Mouse (Mus musculus) midbrain, embryonic 15.5 days (tissue): ENCODE measurements around the gene Atp5d. TPM values are rescaled to one million over a fixed set of nuclear protein-coding genes. Genes with fewer than 3 reads are reported as not detected.
A peak's percentile ranks its signal among the peaks of the same experiment; 100 is the strongest.

ENCODE experiments used
- ATAC-seq: fragments of 200-750 bp; cut with Nextera tagmentation; replicated peaks from 2 replicates; pipeline ENCODE4 v1.8.0; 2017; ENCODE audit warnings: moderate TSS enrichment
- H3K27ac ChIP-seq: fragments of 300-500 bp; sonication (generic); 2 replicates; pipeline ENCODE4 v1.5.1; 2015; ENCODE audit warnings: mild to moderate bottlenecking, inconsistent platforms
- H3K27me3 ChIP-seq: fragments of 300-500 bp; sonication (generic); replicated peaks from 2 replicates; pipeline ENCODE4 v1.6.1; 2015; ENCODE audit warnings: inconsistent platforms
- H3K36me3 ChIP-seq: fragments of 300-500 bp; sonication (generic); replicated peaks from 2 replicates; pipeline ENCODE4 v1.6.1; 2015; ENCODE audit warnings: inconsistent platforms
- H3K4me1 ChIP-seq: fragments of 300-500 bp; sonication (generic); 2 replicates; pipeline ENCODE4 v1.6.1; 2015; ENCODE audit warnings: inconsistent platforms
- H3K4me2 ChIP-seq: fragments of 300-500 bp; sonication (generic); 2 replicates; pipeline ENCODE4 v1.6.1; 2015; ENCODE audit warnings: inconsistent platforms, mild to moderate bottlenecking, moderate library complexity
- H3K4me3 ChIP-seq: fragments of 300-500 bp; sonication (generic); 2 replicates; pipeline ENCODE4 v1.5.1; 2015; ENCODE audit warnings: mild to moderate bottlenecking, inconsistent platforms
- H3K9ac ChIP-seq: fragments of 300-500 bp; sonication (generic); 2 replicates; pipeline ENCODE4 v1.6.1; 2015; ENCODE audit warnings: mild to moderate bottlenecking, inconsistent platforms
- H3K9me3 ChIP-seq: fragments of 300-500 bp; sonication (generic); 2 replicates; pipeline ENCODE4 v1.6.1; 2016; ENCODE audit warnings: inconsistent platforms
- WGBS: fragments of 180-500 bp; shearing (Covaris S2); methylation state at CpG from one replicate; pipeline ENCODE4 v1.1.7; 2015; ENCODE audit warnings: mixed read lengths; 5-methylcytosine and 5-hydroxymethylcytosine counted together
- polyA plus RNA-seq: library from polyadenylated mRNA; unstranded; fragments of >200 nt; fragmentation: Nextera tagmentation; extraction: Ambion mirVana; gene quantifications from 2 replicates; pipeline ENCODE4 v1.2.1, GENCODE M21; 2015

Atp5d gene
- polyA plus RNA-seq, 1 experiment from 2014 or later: 444 TPM

- H3K4me3 ChIP-seq: peak overlapping the region; percentile 94
- peak overlapping the region; percentile 99 for H3K9ac ChIP-seq
- ATAC-seq: no peak
- H3K27me3 ChIP-seq: no peaks in the 10 kb centered on the region
- 3% methylated on average over 15 of the region's 15 CpGs for WGBS
- H3K9me3 ChIP-seq: no peaks in the 10 kb centered on the region
- H3K4me2 ChIP-seq: peak overlapping the region; percentile 67
- H3K27ac ChIP-seq: peak overlapping the region; percentile 100
- peaks cover 54% of the 10 kb centered on the region for H3K4me1 ChIP-seq
- H3K36me3 ChIP-seq: peaks cover 44% of the 10 kb centered on the region
Measured at GRCm38 (mm10) chr10:80152071-80152872, 13.8 kb downstream of the Atp5d start.

GRCm38 (mm10) chr10:80152873-80153260 is 14.4 kb downstream of the Atp5d start:
- peak overlapping the region; percentile 94 for H3K4me3 ChIP-seq
- no peak for ATAC-seq
- peak overlapping the region; percentile 100 for H3K27ac ChIP-seq
- H3K9me3 ChIP-seq: no peaks in the 10 kb centered on the region
- H3K4me1 ChIP-seq: peaks cover 52% of the 10 kb centered on the region
- H3K4me2 ChIP-seq: peak overlapping the region; percentile 67
- H3K36me3 ChIP-seq: peaks cover 46% of the 10 kb centered on the region
- 25% methylated on average over 3 of the region's 3 CpGs for WGBS
- peak overlapping the region; percentile 99 for H3K9ac ChIP-seq
- no peaks in the 10 kb centered on the region for H3K27me3 ChIP-seq

GRCm38 (mm10) chr10:80153713-80154112 is 15.3 kb downstream of the Atp5d start:
- peaks cover 59% of the 10 kb centered on the region for H3K4me1 ChIP-seq
- H3K4me3 ChIP-seq: no peak overlapping the region
- peaks cover 46% of the 10 kb centered on the region for H3K36me3 ChIP-seq
- peak overlapping the region; percentile 67 for H3K4me2 ChIP-seq
- no peak for ATAC-seq
- no peaks in the 10 kb centered on the region for H3K27me3 ChIP-seq
- H3K9ac ChIP-seq: peak overlapping the region; percentile 99; the same call in 1 of the 2 replicates
- WGBS: 84% methylated on average over 19 of the region's 19 CpGs
- H3K27ac ChIP-seq: peak overlapping the region; percentile 100
- H3K9me3 ChIP-seq: no peaks in the 10 kb centered on the region

GRCm38 (mm10) chr10:80154384-80154783 is 16.0 kb downstream of the Atp5d start:
- no peak for ATAC-seq
- Histone ChIP-seq H3K4me2 (no peak overlapping the region; the same call in 1 of the 2 replicates), H3K36me3 (peaks cover 46% of the 10 kb centered on the region), H3K4me3 (no peak overlapping the region), H3K9me3 (no peaks in the 10 kb centered on the region), H3K27ac (peak overlapping the region; percentile 52; the same call in 1 of the 2 replicates), H3K27me3 (no peaks in the 10 kb centered on the region), H3K4me1 (peaks cover 65% of the 10 kb centered on the region), H3K9ac (no peak overlapping the region)
- WGBS: 77% methylated on average over 7 of the region's 7 CpGs

- H3K9ac ChIP-seq: no peak overlapping the region
- ATAC-seq: no peak
- H3K36me3 ChIP-seq: peaks cover 46% of the 10 kb centered on the region
- WGBS: 58% methylated on average over 1 of the region's 1 CpGs
- H3K4me3 ChIP-seq: no peak overlapping the region
- H3K4me1 ChIP-seq: peaks cover 70% of the 10 kb centered on the region
- peak overlapping the region; percentile 52 for H3K27ac ChIP-seq
- H3K4me2 ChIP-seq: no peak overlapping the region
- H3K27me3 ChIP-seq: no peaks in the 10 kb centered on the region
- H3K9me3 ChIP-seq: no peaks in the 10 kb centered on the region
Measured at GRCm38 (mm10) chr10:80155277-80155676, 16.8 kb downstream of the Atp5d start.

GRCm38 (mm10) chr10:80156002-80156751 is 17.7 kb downstream of the Atp5d start:
- peak overlapping the region; percentile 53 for H3K27ac ChIP-seq
- ATAC-seq: no peak
- H3K36me3 ChIP-seq: peaks cover 46% of the 10 kb centered on the region
- H3K4me3 ChIP-seq: no peak overlapping the region
- H3K27me3 ChIP-seq: no peaks in the 10 kb centered on the region
- no peak overlapping the region for H3K4me2 ChIP-seq
- H3K4me1 ChIP-seq: peaks cover 79% of the 10 kb centered on the region
- no peaks in the 10 kb centered on the region for H3K9me3 ChIP-seq
- no peak overlapping the region for H3K9ac ChIP-seq
- 83% methylated on average over 29 of the region's 29 CpGs for WGBS

GRCm38 (mm10) chr10:80156752-80157053 is 18.3 kb downstream of the Atp5d start:
- H3K4me2 ChIP-seq: no peak overlapping the region
- H3K27me3 ChIP-seq: no peaks in the 10 kb centered on the region
- H3K9ac ChIP-seq: no peak overlapping the region
- no peaks in the 10 kb centered on the region for H3K9me3 ChIP-seq
- peaks cover 46% of the 10 kb centered on the region for H3K36me3 ChIP-seq
- 49% methylated on average over 7 of the region's 7 CpGs for WGBS
- peaks cover 84% of the 10 kb centered on the region for H3K4me1 ChIP-seq
- H3K27ac ChIP-seq: peak overlapping the region; percentile 53
- H3K4me3 ChIP-seq: no peak overlapping the region
- no peak for ATAC-seq

GRCm38 (mm10) chr10:80157141-80157929 is 18.9 kb downstream of the Atp5d start:
- Histone ChIP-seq H3K4me2 (no peak overlapping the region), H3K4me3 (no peak overlapping the region), H3K27me3 (no peaks in the 10 kb centered on the region), H3K4me1 (peaks cover 78% of the 10 kb centered on the region), H3K9me3 (no peaks in the 10 kb centered on the region), H3K27ac (peak overlapping the region; percentile 53), H3K36me3 (peaks cover 46% of the 10 kb centered on the region), H3K9ac (no peak overlapping the region)
- WGBS: 55% methylated on average over 15 of the region's 15 CpGs
- ATAC-seq: no peak

GRCm38 (mm10) chr10:80158307-80158986 is 20.0 kb downstream of the Atp5d start:
- H3K27me3 ChIP-seq: no peaks in the 10 kb centered on the region
- H3K4me2 ChIP-seq: peak overlapping the region; percentile 78
- H3K9ac ChIP-seq: peak overlapping the region; percentile 5; the same call in 1 of the 2 replicates
- no peak for ATAC-seq
- H3K4me1 ChIP-seq: peaks cover 67% of the 10 kb centered on the region
- peak overlapping the region; percentile 92 for H3K27ac ChIP-seq
- no peak overlapping the region for H3K4me3 ChIP-seq
- H3K36me3 ChIP-seq: peaks cover 40% of the 10 kb centered on the region
- H3K9me3 ChIP-seq: no peaks in the 10 kb centered on the region
- 12% methylated on average over 18 of the region's 18 CpGs for WGBS

GRCm38 (mm10) chr10:80159021-80159560 is 20.7 kb downstream of the Atp5d start:
- H3K27me3 ChIP-seq: no peaks in the 10 kb centered on the region
- 6% methylated on average over 12 of the region's 12 CpGs for WGBS
- H3K36me3 ChIP-seq: peaks cover 34% of the 10 kb centered on the region
- H3K9ac ChIP-seq: peak overlapping the region; percentile 43
- peak overlapping the region; percentile 45 for H3K4me3 ChIP-seq
- H3K9me3 ChIP-seq: no peaks in the 10 kb centered on the region
- no peak; the same call in none of the 2 replicates for ATAC-seq
- peak overlapping the region; percentile 78 for H3K4me2 ChIP-seq
- H3K27ac ChIP-seq: peak overlapping the region; percentile 92
- H3K4me1 ChIP-seq: peaks cover 65% of the 10 kb centered on the region
